Mouse (Mus musculus): ENCODE results near the gene Zbtb41. TPM values are rescaled to one million over a fixed set of nuclear protein-coding genes. Genes with fewer than 3 reads are reported as not detected.
A peak's percentile ranks its signal among the peaks of the same experiment; 100 is the strongest.

Zbtb41 gene
- 3.0 and 4.3 TPM in 2 replicates for polyA plus RNA-seq (2015; fragmentation: Nextera tagmentation; extraction: Ambion mirVana)

GRCm38 (mm10) chr1:139421875-139422791, at the start of gene Zbtb41:
TSS of gene Zbtb41 (plus strand) at chr1:139422288.
- Histone ChIP-seq H3K27me3 (replicated peaks; ENCODE audit: insufficient read depth, low read length) (no peaks in the 10 kb centered on the region), H3K36me3 (ENCODE audit: insufficient read depth, low read length) (no peaks in the 10 kb centered on the region), H3K4me3 (ENCODE audit: low read depth, low read length) (peak within 1 kb of the TSS; percentile 86), H3K4me2 (replicated peaks; ENCODE audit: low read depth, low read length) (peak within 1 kb of the TSS; percentile 82), H3K27ac (ENCODE audit: low read length) (peak within 1 kb of the TSS; percentile 84), H3K9ac (replicated peaks; ENCODE audit: low read depth) (peak within 1 kb of the TSS; percentile 89), H3K9me3 (ENCODE audit: low read length) (no peaks in the 10 kb centered on the region), H3K4me1 (ENCODE audit: insufficient read depth, low read depth, low read length) (peaks cover 22% of the 10 kb centered on the region)
- TF ChIP-seq CTCF (IDR thresholded peaks at IDR 0.05) = peak; percentile 78
- no peak for TF ChIP-seq EP300 (IDR thresholded peaks at IDR 0.05)
- DNase-seq (ENCODE audit: low spot score) (peak; percentile 92), ATAC-seq (peak; percentile 98)
- under 1% methylated on average over 54 of the region's 88 CpGs for WGBS

DNA sequence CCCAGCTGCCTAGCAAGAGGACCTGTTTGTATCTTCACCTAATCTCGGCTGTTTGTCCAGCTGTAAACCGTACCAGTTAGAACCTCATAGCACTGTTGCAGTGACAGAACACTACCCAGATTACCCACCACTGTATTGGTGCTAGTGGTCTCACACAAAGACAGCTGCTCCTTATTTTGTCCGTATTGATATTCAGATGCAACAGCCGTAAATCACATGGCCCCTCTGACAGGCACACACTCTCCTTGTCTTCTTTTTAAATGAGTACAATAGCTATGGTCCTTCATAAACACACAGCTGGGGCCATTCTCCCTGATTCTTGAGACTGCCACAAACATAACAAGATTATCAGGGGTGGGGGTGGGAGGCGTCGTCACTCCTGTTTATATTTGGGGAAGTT, 46.2 kb upstream of the Zbtb41 start:
- no peaks in the 10 kb centered on the region for H3K9me3 ChIP-seq (ENCODE audit: low read length)
- ATAC-seq = no peak
- no peak overlapping the region for H3K4me2 ChIP-seq (replicated peaks; ENCODE audit: low read depth, low read length)
- no peak overlapping the region for H3K4me3 ChIP-seq (ENCODE audit: low read depth, low read length)
- no peak overlapping the region for H3K9ac ChIP-seq (replicated peaks; ENCODE audit: low read depth)
- DNase-seq (ENCODE audit: low spot score) = no peak
- no peak overlapping the region for H3K27ac ChIP-seq (ENCODE audit: low read length)
- H3K36me3 ChIP-seq (ENCODE audit: insufficient read depth, low read length) = no peaks in the 10 kb centered on the region
- TF ChIP-seq EP300 (IDR thresholded peaks at IDR 0.05) (no peak), CTCF (IDR thresholded peaks at IDR 0.05) (no peak)
- WGBS = 37% methylated on average over 6 of the region's 6 CpGs
- no peaks in the 10 kb centered on the region for H3K4me1 ChIP-seq (ENCODE audit: insufficient read depth, low read depth, low read length)
- no peaks in the 10 kb centered on the region for H3K27me3 ChIP-seq (replicated peaks; ENCODE audit: insufficient read depth, low read length)

DNA sequence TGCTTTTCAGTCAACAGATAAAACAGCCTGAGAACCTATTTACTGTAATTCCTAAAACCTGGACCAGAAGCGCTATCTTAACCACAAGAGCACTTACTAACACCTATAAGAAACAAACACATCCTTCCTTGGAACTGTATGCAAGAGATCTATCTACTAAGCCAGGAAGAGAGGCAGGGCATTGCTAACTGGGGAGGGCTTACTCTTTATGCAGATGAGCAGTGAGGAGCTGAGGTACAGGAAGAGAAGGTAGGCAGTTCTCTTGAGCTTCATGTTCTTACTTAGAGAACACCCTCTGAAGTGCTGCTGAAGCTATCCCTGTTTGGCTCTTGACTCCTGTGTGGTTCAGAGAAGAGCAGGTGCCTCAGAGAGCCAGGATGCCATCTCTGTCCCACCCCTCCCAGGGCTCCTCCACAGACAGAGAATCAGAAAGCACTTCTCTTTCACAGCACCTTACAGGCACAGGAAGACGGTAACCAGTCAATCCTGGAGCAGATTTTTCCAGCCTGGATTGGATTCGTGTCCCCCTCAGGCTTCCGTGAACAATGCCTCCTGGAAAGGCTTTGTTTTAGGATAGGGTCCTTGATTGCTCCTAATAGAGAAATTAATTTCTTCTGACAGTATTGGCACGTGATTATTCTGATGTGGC, 45.3 kb upstream of the Zbtb41 start, which contains the start of gene Crb1:
Crb1 (minus strand) TSS at position 463 of the 649 bp plus-strand sequence.
- no peak for ATAC-seq
- no peak for DNase-seq (ENCODE audit: low spot score)
- Histone ChIP-seq H3K9me3 (ENCODE audit: low read length) (no peaks in the 10 kb centered on the region), H3K27me3 (replicated peaks; ENCODE audit: insufficient read depth, low read length) (no peaks in the 10 kb centered on the region), H3K4me3 (ENCODE audit: low read depth, low read length) (no peak within 1 kb of the TSS), H3K4me1 (ENCODE audit: insufficient read depth, low read depth, low read length) (no peaks in the 10 kb centered on the region), H3K36me3 (ENCODE audit: insufficient read depth, low read length) (no peaks in the 10 kb centered on the region), H3K4me2 (replicated peaks; ENCODE audit: low read depth, low read length) (no peak within 1 kb of the TSS), H3K27ac (ENCODE audit: low read length) (no peak within 1 kb of the TSS), H3K9ac (replicated peaks; ENCODE audit: low read depth) (no peak within 1 kb of the TSS)
- TF ChIP-seq CTCF (IDR thresholded peaks at IDR 0.05) = no peak
- no peak for TF ChIP-seq EP300 (IDR thresholded peaks at IDR 0.05)
- 9% methylated on average over 5 of the region's 5 CpGs for WGBS

- Histone ChIP-seq H3K36me3 (ENCODE audit: insufficient read depth, low read length) (no peaks in the 10 kb centered on the region), H3K27ac (ENCODE audit: low read length) (no peak overlapping the region), H3K9ac (replicated peaks; ENCODE audit: low read depth) (no peak overlapping the region), H3K27me3 (replicated peaks; ENCODE audit: insufficient read depth, low read length) (no peaks in the 10 kb centered on the region), H3K9me3 (ENCODE audit: low read length) (no peaks in the 10 kb centered on the region), H3K4me2 (replicated peaks; ENCODE audit: low read depth, low read length) (no peak overlapping the region), H3K4me3 (ENCODE audit: low read depth, low read length) (no peak overlapping the region), H3K4me1 (ENCODE audit: insufficient read depth, low read depth, low read length) (no peaks in the 10 kb centered on the region)
- no peak for ATAC-seq
- DNase-seq (ENCODE audit: low spot score) = no peak
- no peak for TF ChIP-seq CTCF (IDR thresholded peaks at IDR 0.05)
- WGBS = 20% methylated on average over 11 of the region's 11 CpGs
Measured at GRCm38 (mm10) chr1:139378861-139379620, 43.0 kb upstream of the Zbtb41 start.

DNA sequence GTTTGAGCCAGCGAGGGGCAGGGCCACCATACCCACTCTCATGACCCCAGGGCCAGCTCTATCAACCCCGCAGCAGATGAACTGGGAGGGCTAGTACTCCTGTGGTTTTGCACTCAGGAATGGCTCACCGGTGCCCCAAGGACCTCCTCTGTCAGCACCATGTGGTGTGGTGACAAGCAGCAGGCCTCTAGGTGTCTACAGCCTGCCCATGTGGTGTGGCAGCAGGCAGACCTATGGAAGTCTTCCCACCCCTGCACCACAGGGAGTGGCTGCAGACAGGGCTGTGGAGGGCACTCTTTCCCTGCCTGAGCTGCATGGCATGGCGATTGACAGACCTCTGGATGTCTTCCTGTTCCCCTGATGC, 42.5 kb upstream of the Zbtb41 start:
- TF ChIP-seq EP300 (IDR thresholded peaks at IDR 0.05) (no peak), CTCF (IDR thresholded peaks at IDR 0.05) (no peak)
- Histone ChIP-seq H3K4me2 (replicated peaks; ENCODE audit: low read depth, low read length) (no peak overlapping the region), H3K36me3 (ENCODE audit: insufficient read depth, low read length) (no peaks in the 10 kb centered on the region), H3K4me3 (ENCODE audit: low read depth, low read length) (no peak overlapping the region), H3K4me1 (ENCODE audit: insufficient read depth, low read depth, low read length) (no peaks in the 10 kb centered on the region), H3K27ac (ENCODE audit: low read length) (no peak overlapping the region), H3K27me3 (replicated peaks; ENCODE audit: insufficient read depth, low read length) (no peaks in the 10 kb centered on the region), H3K9ac (replicated peaks; ENCODE audit: low read depth) (no peak overlapping the region), H3K9me3 (ENCODE audit: low read length) (no peaks in the 10 kb centered on the region)
- DNase-seq (ENCODE audit: low spot score) = no peak
- 11% methylated on average over 4 of the region's 4 CpGs for WGBS
- ATAC-seq = no peak

- H3K4me2 ChIP-seq (replicated peaks; ENCODE audit: low read depth, low read length) = no peak overlapping the region
- H3K36me3 ChIP-seq (ENCODE audit: insufficient read depth, low read length) = no peaks in the 10 kb centered on the region
- DNase-seq (ENCODE audit: low spot score) (no peak), ATAC-seq (no peak)
- no peaks in the 10 kb centered on the region for H3K4me1 ChIP-seq (ENCODE audit: insufficient read depth, low read depth, low read length)
- no peak overlapping the region for H3K4me3 ChIP-seq (ENCODE audit: low read depth, low read length)
- no peaks in the 10 kb centered on the region for H3K27me3 ChIP-seq (replicated peaks; ENCODE audit: insufficient read depth, low read length)
- TF ChIP-seq EP300 (IDR thresholded peaks at IDR 0.05) = no peak
- TF ChIP-seq CTCF (IDR thresholded peaks at IDR 0.05) = no peak
- H3K9ac ChIP-seq (replicated peaks; ENCODE audit: low read depth) = no peak overlapping the region
- H3K9me3 ChIP-seq (ENCODE audit: low read length) = no peaks in the 10 kb centered on the region
- H3K27ac ChIP-seq (ENCODE audit: low read length) = no peak overlapping the region
- WGBS = 38% methylated on average over 2 of the region's 2 CpGs
Measured at GRCm38 (mm10) chr1:139391747-139392146, 30.3 kb upstream of the Zbtb41 start.
